Mouse (Mus musculus) liver, embryonic 14.5 days (tissue): ENCODE measurements around the gene 4931440F15Rik. TPM values are rescaled to one million over a fixed set of nuclear protein-coding genes. Genes with fewer than 3 reads are reported as not detected.

Source experiments
- ATAC-seq: fragments of 200-750 bp; cut with Nextera tagmentation; 2 replicates; pipeline ENCODE4 v1.8.0; 2017; ENCODE audit warnings: moderate number of reproducible peaks, mild to moderate bottlenecking, moderate library complexity; ENCODE audit not compliant: insufficient read depth
- DNase-seq, 3 experiments: peaks; one replicate each; pipeline ENCODE4 v3.0.0-alpha.2; 2012 to 2013; ENCODE audit warnings: low read depth in 3 of 3, low spot score in 3 of 3
- H3K27ac ChIP-seq: fragments of 300-500 bp; sonication (generic); 2 replicates; pipeline ENCODE4 v1.5.1; 2014; ENCODE audit warnings: moderate library complexity, mild to moderate bottlenecking, control low read depth, inconsistent platforms
- H3K27me3 ChIP-seq: fragments of 300-500 bp; sonication (generic); 2 replicates; pipeline ENCODE4 v1.6.1; 2014; ENCODE audit warnings: mild to moderate bottlenecking, low read length, moderate library complexity; ENCODE audit not compliant: control insufficient read depth, insufficient read depth
- H3K36me3 ChIP-seq: fragments of 300-500 bp; sonication (generic); replicated peaks from 2 replicates; pipeline ENCODE4 v1.6.1; 2014; ENCODE audit warnings: low read depth; ENCODE audit not compliant: control insufficient read depth, insufficient read depth
- H3K4me1 ChIP-seq, 2 experiments: fragments of 200-500 bp in 1 of 2; fragments of 300-500 bp in 1 of 2; sonication (generic) in 1 of 2; replicated peaks; 2 replicates each; pipeline ENCODE4 v1.6.1; 2012 to 2014; ENCODE audit warnings: antibody characterized with exemption in 1 of 2, inconsistent platforms in 1 of 2, low read length in 1 of 2; ENCODE audit not compliant: control insufficient read depth in 2 of 2, insufficient read depth in 2 of 2
- H3K4me2 ChIP-seq: fragments of 300-500 bp; sonication (generic); 2 replicates; pipeline ENCODE4 v1.6.1; 2014; ENCODE audit warnings: low read depth, mild to moderate bottlenecking, control low read depth, moderate library complexity
- H3K4me3 ChIP-seq, 2 experiments: fragments of 200-500 bp in 1 of 2; fragments of 300-500 bp in 1 of 2; sonication (generic) in 1 of 2; 2 replicates each; pipeline ENCODE4 v1.5.1; 2012 to 2014; ENCODE audit warnings: low read depth in 2 of 2, low read length in 2 of 2, mild to moderate bottlenecking in 2 of 2, control low read depth in 1 of 2, inconsistent platforms in 1 of 2, moderate library complexity in 1 of 2; ENCODE audit not compliant: insufficient read depth in 1 of 2
- H3K9ac ChIP-seq: fragments of 300-500 bp; sonication (generic); replicated peaks from 2 replicates; pipeline ENCODE4 v1.6.1; 2014; ENCODE audit warnings: mild to moderate bottlenecking, control low read depth, moderate library complexity
- H3K9me3 ChIP-seq: fragments of 300-500 bp; sonication (generic); 2 replicates; pipeline ENCODE4 v1.6.1; 2016; ENCODE audit warnings: low read length, mixed read lengths; ENCODE audit not compliant: control insufficient read depth
- CTCF ChIP-seq: IDR thresholded peaks from 2 replicates; pipeline ENCODE4 v1.5.1; 2016; ENCODE audit warnings: antibody characterized with exemption, low read depth, control low read depth
- EP300 ChIP-seq: IDR thresholded peaks from 2 replicates; pipeline ENCODE4 v1.6.1; 2016; ENCODE audit warnings: antibody characterized with exemption, low read depth
- WGBS: fragments of 180-500 bp; shearing (Covaris S2); extraction: QIAGEN DNeasy Blood & Tissue Kit; methylation state at CpG from one replicate; pipeline ENCODE4 v1.1.7; 2014; ENCODE audit not compliant: insufficient replicate concordance; 5-methylcytosine and 5-hydroxymethylcytosine counted together
- polyA plus RNA-seq, 2 experiments: library from polyadenylated mRNA; depleted of rRNA in 1 of 2; stranded (reverse) in 1 of 2; unstranded in 1 of 2; fragments of >200 nt; fragmentation: Nextera tagmentation in 1 of 2; extraction: Ambion mirVana in 1 of 2; gene quantifications; 2 replicates each; pipeline versions ENCODE4 v1.2.1 to v1.2.3; 2012 to 2014

The 4931440F15Rik gene
- polyA plus RNA-seq, 2 experiments, result 0.13 to 0.20 TPM

DNA sequence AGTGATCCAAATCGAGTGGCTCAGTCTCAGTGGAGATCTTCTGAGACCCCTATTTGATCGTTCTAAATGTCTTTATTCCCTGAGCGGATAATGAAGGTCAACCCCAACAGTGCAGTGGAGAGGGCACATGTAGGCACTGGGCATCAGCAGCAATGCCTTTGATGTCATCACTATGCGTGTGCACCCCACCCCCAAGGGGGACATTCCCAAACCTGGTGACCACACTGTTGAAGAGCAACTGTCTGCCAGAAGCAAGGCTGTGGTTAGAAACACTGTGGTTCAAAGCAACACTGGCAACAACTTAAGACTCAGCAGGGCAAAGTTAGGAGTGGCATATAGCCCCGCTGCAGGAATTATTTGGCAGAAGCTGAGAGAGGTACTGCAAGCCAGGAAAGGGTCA, 18.1 kb downstream of the 4931440F15Rik start:
- H3K9me3 ChIP-seq, result no peaks in the 10 kb centered on the region
- peaks cover 8 to 17% of the 10 kb centered on the region in 2 experiments for H3K4me1 ChIP-seq
- no peaks in the 10 kb centered on the region for H3K36me3 ChIP-seq
- ATAC-seq, result no peak
- WGBS, result 70% methylated on average over 5 of the region's 5 CpGs
- H3K9ac ChIP-seq, result no peak overlapping the region
- no peak overlapping the region for H3K27ac ChIP-seq
- no peak overlapping the region for H3K4me2 ChIP-seq
- H3K27me3 ChIP-seq, result no peaks in the 10 kb centered on the region
- TF ChIP-seq EP300 (no peak), CTCF (no peak)
- DNase-seq, result no peak
- no peak overlapping the region for H3K4me3 ChIP-seq

DNA sequence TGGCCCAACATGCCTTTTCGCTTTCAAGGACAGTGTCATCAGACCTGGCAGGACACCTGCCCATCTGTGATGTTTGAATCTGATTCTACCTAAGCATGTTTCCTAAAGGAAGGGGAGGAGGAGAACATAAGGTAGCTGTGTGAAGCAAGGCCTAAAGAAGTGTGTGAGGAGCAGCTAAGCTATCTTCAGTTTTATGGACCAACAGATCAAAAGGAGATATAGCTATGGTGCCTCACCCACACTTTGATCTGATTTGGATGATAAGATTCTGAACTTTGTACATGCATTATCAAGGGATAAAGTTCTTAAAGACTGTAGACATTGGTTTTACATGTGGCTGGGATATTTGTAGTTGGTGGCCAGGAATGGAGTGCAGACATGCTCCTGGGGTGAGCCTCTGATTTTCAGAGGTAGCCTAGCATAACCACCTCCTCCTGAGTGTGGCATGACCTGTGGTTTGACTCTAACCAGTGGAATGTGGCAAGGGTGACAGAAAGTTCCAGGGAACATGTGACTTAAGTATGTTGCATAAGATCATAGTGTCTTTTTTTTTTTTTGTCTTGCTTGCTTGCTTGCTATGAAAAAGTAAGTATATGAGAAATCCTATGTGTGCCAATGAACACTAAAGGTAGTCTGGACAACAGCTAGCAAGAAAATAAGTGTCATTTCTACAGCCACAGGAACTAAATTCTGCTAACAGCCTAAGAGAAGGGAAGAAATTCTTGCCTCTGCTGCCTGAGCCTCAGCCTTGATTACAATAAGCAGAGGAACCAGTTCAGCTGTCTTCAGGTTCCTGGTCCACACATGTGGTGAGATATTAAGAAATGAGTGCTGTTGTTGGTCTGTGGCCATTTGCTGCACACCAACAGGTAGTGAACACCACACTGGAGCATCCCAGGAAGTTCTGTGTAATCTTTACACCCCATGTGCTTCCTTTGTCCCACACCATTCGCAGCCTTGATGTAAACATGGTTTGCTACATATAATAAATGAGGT, 23.7 kb downstream of the 4931440F15Rik start:
- H3K4me2 ChIP-seq, result no peak overlapping the region
- no peaks in the 10 kb centered on the region for H3K4me1 ChIP-seq
- 47% methylated on average over 2 of the region's 2 CpGs for WGBS
- DNase-seq (no peak), ATAC-seq (no peak)
- TF ChIP-seq EP300 (no peak), CTCF (no peak)
- H3K27me3 ChIP-seq, result no peaks in the 10 kb centered on the region
- H3K9ac ChIP-seq, result no peak overlapping the region
- H3K4me3 ChIP-seq, result no peak overlapping the region
- H3K36me3 ChIP-seq, result no peaks in the 10 kb centered on the region
- no peaks in the 10 kb centered on the region for H3K9me3 ChIP-seq
- H3K27ac ChIP-seq, result no peak overlapping the region

DNA sequence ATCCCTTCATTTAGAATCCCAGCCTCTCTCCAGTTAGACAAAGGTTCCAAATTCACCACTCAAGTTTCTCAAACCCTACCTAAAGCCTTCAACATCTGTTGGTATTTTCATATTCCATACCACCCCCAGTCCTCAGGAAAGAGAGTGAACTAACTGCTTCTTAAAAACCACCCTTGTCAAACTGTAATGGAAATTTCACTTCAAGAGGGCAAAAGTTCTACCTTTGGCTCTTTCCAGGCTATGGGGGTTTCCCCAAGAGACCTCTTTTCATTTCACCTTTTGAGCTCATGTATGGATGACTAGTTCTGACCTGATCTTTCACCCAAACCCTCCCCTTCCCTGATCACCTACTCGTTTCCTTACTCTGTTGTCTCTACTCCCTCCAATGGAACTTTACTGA, 25.6 kb downstream of the 4931440F15Rik start:
- Histone ChIP-seq H3K27ac (no peak overlapping the region), H3K9me3 (no peaks in the 10 kb centered on the region), H3K9ac (no peak overlapping the region), H3K4me2 (no peak overlapping the region), H3K36me3 (no peaks in the 10 kb centered on the region), H3K4me1 (no peaks in the 10 kb centered on the region), H3K4me3 (no peak overlapping the region), H3K27me3 (no peaks in the 10 kb centered on the region; the same call in 1 of the 2 replicates)
- 44% methylated on average over 1 of the region's 1 CpGs for WGBS
- DNase-seq, result no peak
- TF ChIP-seq CTCF, result no peak
- no peak for ATAC-seq

DNA sequence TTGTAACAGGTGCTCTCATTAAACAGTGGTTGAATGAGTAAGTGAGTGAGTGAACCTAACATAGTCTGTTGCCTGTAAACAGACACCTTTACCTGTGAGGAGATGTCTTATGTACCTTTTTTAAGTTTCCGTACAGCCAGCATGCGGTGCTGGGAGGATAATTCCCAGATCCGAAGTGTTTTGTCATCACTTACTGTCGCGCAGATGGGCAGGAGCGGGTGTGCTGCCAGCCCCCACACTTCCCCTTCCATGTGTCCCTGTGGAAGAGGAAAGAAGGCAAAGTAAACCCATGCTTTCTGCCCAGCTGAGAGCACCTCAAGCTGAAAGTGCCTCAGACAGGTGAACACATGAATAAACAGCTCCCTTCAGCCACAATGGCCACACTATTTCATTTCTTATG, 30.4 kb downstream of the 4931440F15Rik start:
- no peak overlapping the region for H3K27ac ChIP-seq
- 80% methylated on average over 6 of the region's 6 CpGs for WGBS
- no peak overlapping the region for H3K4me2 ChIP-seq
- H3K4me1 ChIP-seq, result no peaks in the 10 kb centered on the region; a peak in 1 of 4 replicates
- no peak overlapping the region for H3K9ac ChIP-seq
- H3K4me3 ChIP-seq, result no peak overlapping the region
- ATAC-seq, result no peak
- no peaks in the 10 kb centered on the region for H3K9me3 ChIP-seq
- TF ChIP-seq EP300 (no peak), CTCF (no peak)
- no peaks in the 10 kb centered on the region for H3K36me3 ChIP-seq
- H3K27me3 ChIP-seq, result no peaks in the 10 kb centered on the region; the same call in 1 of the 2 replicates
- DNase-seq, result no peak

DNA sequence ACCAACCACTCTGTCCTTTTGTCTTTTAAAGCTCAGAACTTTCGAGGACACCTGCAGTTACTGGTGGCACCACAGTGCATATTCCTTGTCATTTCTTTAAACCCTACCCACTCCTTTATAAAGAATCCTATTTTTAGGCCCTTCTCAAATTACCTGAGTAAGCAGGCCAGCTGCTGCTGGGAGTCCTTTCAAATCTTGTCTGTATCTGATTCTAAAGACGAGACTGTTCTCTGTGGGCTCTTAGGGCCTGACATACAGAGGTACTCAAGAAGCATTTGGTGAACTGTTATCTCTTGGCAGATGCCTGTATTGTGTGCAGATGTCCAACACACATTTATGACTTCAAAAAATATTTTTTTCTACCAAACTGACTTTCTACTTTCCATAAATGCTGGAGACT, 31.0 kb downstream of the 4931440F15Rik start:
- no peak overlapping the region for H3K9ac ChIP-seq
- H3K27ac ChIP-seq, result no peak overlapping the region
- H3K4me3 ChIP-seq, result no peak overlapping the region
- no peaks in the 10 kb centered on the region for H3K9me3 ChIP-seq
- H3K4me1 ChIP-seq, result no peaks in the 10 kb centered on the region; a peak in 1 of 4 replicates
- ATAC-seq, result no peak
- DNase-seq, result no peak
- H3K36me3 ChIP-seq, result no peaks in the 10 kb centered on the region
- 21% methylated on average over 2 of the region's 2 CpGs for WGBS
- H3K27me3 ChIP-seq, result no peaks in the 10 kb centered on the region; the same call in 1 of the 2 replicates
- TF ChIP-seq CTCF, result no peak
- TF ChIP-seq EP300, result no peak
- H3K4me2 ChIP-seq, result no peak overlapping the region
